Mouse (Mus musculus) liver, adult 2 months (tissue): ENCODE measurements around the gene Haspin.

ENCODE experiments used
- CTCF ChIP-seq: fragments of 200-500 bp; IDR thresholded peaks from 2 replicates; pipeline ENCODE4 v1.5.1; 2011; ENCODE audit warnings: low read depth, low read length, control low read depth
- POLR2A ChIP-seq: fragments of 200-500 bp; IDR thresholded peaks from 2 replicates; pipeline ENCODE4 v1.6.1; 2011; ENCODE audit warnings: low read length, control low read depth; ENCODE audit not compliant: insufficient read depth; ENCODE audit errors: extremely low read depth

GRCm38 (mm10) chr11:73092057-73092456 lies 46.0 kb downstream of the Haspin start:
- no peak for TF ChIP-seq POLR2A
- TF ChIP-seq CTCF, result no peak
